Mouse (Mus musculus): Measurements from ENCODE around the gene Slc35b3.

Gene Slc35b3

DNA sequence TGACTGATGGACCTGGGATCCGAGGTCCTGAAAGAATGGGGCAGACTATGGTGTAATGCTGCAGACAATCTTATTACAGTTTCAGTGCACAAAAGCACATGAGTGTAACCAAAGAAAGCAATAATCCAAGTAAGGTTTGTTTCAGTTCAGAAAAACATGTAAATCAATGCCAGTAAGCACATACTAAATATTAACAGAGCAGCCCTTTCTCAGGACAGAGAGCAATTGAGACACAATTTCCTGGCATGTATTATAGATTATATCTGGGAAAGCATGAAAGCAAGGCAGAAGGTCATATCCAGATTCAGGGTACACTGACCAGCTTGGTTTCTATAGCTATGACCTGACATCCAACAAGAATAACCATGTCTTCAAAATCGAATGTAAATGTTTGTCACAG, 2.1 kb upstream of the Slc35b3 start:
- Histone ChIP-seq H3K27me3 (ENCODE audit: control insufficient read depth, insufficient read depth, low read length, poor library complexity, severe bottlenecking) (no peaks in the 10 kb centered on the region), H3K36me3 (ENCODE audit: control insufficient read depth, insufficient read depth, low read length, poor library complexity, severe bottlenecking) (no peaks in the 10 kb centered on the region)
- DNase-seq (ENCODE audit: low read depth, low spot score), result no peak

DNA sequence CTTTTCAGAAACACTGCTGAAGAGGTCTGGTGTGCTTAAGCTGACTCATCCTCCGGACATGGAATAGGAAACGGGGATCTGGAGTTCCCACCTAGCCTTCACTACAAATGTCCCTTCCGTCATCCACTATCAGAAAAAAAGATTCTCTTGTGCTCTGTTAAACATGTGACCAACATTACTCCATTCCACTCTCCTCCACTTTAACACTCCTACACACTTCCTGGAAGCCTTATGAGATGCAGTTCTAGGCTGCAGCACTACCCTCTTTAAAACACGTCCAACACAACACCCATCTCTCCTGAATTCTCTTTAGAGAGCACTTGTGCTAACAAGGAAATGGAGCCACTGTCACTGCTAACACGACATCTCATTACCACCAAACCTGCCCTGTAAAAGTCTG, 2.6 kb downstream of the Slc35b3 start:
- H3K36me3 ChIP-seq (ENCODE audit: control insufficient read depth, insufficient read depth, low read length, poor library complexity, severe bottlenecking), result peaks cover 6% of the 10 kb centered on the region
- no peaks in the 10 kb centered on the region for H3K27me3 ChIP-seq (ENCODE audit: control insufficient read depth, insufficient read depth, low read length, poor library complexity, severe bottlenecking)
- DNase-seq (ENCODE audit: low read depth, low spot score), result no peak

DNA sequence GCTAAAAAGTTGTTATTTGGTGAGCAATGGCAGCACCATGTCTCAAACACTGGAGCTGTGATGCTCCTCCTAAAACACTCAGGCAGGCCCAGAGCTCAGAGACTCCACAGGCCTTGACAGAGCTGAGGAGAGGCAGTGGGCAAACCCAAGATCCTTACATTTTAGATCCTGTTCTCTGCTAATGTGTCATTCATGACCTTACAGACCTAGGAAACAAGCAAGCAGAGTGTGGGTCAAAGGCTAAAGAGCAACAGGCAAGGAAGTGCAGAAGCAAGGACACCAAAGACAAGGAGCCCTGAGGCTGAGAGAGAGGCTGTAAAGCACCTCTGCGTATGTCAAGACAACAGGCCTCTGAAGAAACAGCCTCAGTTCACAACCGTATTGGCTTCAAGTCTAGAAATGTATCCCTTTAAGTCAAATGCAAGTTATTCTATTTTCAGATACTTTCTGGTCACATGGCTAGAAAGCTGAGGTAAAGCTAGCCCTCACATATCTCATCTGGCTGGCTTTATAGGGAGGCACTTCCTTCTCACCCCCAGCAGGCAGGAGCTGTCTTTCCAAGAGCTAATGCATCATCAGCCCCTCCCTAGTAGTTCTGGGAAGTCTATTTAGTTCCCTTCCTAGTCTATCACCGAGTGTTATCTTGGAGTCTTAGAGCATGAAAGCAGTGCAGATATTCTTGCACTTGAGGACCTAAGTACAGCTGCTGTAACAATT, 14.2 kb downstream of the Slc35b3 start:
- Histone ChIP-seq H3K27me3 (ENCODE audit: control insufficient read depth, insufficient read depth, low read length, poor library complexity, severe bottlenecking) (no peaks in the 10 kb centered on the region), H3K36me3 (ENCODE audit: control insufficient read depth, insufficient read depth, low read length, poor library complexity, severe bottlenecking) (peaks cover 8% of the 10 kb centered on the region)
- DNase-seq (ENCODE audit: low read depth, low spot score), result no peak

DNA sequence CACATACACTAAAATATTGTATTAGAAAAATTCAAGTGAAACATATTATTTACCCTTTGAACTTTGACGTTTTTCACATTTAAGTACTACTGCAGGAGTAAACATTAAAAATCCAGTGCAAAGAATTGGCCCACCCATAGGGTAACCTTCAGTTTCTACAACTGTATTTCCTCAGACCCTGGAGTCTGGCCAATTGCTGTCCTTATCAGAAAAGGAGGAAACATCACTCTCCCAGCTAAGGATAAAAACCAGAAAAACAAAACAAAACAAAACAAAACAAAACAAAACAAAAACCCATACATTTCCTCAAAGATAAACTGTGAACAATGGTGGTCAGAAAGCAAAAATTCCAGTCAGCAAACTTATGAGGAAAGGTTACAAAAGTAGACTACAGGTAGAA, 14.9 kb downstream of the Slc35b3 start:
- Histone ChIP-seq H3K36me3 (ENCODE audit: control insufficient read depth, insufficient read depth, low read length, poor library complexity, severe bottlenecking) (peaks cover 8% of the 10 kb centered on the region), H3K27me3 (ENCODE audit: control insufficient read depth, insufficient read depth, low read length, poor library complexity, severe bottlenecking) (no peaks in the 10 kb centered on the region)
- DNase-seq (ENCODE audit: low read depth, low spot score), result no peak

DNA sequence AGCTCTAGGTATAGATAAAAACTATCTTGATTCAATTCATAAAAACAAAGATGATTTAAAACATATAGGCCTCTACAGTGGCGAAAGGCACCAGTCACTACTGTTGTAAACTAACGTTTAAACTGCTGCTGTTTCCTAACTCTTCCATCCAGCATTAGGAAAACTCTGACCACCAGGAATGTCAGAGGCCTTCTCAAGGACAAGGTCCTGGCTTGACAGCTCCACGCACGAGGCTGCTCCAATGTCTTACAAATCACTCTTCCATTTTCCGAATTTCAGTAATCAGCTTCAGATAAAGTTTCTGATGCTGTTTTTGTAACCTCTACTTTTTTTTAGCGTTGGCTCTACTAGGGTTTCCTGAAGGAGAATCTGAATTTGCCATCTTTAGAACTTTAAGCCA, 15.7 kb downstream of the Slc35b3 start:
- H3K27me3 ChIP-seq (ENCODE audit: control insufficient read depth, insufficient read depth, low read length, poor library complexity, severe bottlenecking), result no peaks in the 10 kb centered on the region
- peaks cover 8% of the 10 kb centered on the region for H3K36me3 ChIP-seq (ENCODE audit: control insufficient read depth, insufficient read depth, low read length, poor library complexity, severe bottlenecking)
- DNase-seq (ENCODE audit: low read depth, low spot score), result no peak

DNA sequence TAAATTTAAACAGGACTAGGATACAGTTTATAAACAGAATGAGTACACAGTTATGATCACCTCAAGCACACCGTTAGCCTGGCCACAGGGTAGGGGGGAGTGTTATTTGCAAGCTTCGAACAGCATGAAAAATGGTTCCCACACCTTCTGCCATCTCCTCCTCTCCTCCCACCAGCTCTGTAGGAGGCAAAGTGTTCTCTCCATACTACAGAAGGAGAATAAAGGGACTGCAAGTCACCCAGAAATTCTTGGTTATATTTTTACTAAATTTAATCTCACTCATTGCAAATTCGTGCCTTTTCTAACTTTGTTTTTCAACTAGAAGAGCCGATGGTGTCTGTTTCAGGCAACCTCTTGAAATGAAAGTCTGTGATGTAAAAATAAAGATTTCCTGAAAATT, 18.9 kb downstream of the Slc35b3 start:
- H3K27me3 ChIP-seq (ENCODE audit: control insufficient read depth, insufficient read depth, low read length, poor library complexity, severe bottlenecking), result no peaks in the 10 kb centered on the region
- H3K36me3 ChIP-seq (ENCODE audit: control insufficient read depth, insufficient read depth, low read length, poor library complexity, severe bottlenecking), result peaks cover 11% of the 10 kb centered on the region
- DNase-seq (ENCODE audit: low read depth, low spot score), result no peak

DNA sequence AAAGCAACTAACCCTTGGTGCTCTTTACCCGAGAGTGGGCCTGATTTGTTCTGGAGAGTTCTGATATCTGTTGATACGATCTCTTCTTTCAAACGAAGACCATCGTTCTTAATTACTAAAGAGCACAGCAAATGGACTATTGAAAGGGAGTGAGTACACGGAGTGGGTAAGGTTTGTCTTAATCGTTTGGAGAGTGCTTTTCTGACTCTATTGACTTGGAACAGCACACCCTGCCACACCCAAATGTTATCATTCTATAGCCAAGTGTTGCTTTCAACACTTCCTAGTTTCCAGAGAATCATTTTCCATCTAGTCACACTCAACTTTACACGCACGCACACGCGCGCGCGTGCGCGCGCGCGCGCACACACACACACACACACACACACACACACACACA, 19.4 kb downstream of the Slc35b3 start:
- DNase-seq (ENCODE audit: low read depth, low spot score), result no peak
- H3K36me3 ChIP-seq (ENCODE audit: control insufficient read depth, insufficient read depth, low read length, poor library complexity, severe bottlenecking), result peaks cover 11% of the 10 kb centered on the region
- H3K27me3 ChIP-seq (ENCODE audit: control insufficient read depth, insufficient read depth, low read length, poor library complexity, severe bottlenecking), result no peaks in the 10 kb centered on the region

DNA sequence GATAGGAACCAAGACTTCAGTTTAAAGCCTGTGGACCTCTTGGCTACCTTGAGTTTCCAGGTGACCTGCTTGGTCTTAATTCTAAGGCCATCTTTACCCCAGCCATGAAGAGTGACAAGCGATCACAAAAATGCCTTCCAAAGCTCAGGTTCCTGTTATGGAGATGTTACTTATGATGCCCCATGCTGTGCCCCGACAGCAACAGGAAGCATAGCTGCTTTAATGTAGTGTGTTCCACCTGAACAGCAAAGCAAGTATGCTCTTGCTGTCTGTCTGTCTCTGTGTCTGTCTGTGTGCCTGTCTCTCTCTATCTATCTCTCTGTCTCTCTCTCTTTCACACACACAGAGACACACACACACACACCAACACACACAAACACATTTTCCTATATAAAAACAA, 22.2 kb downstream of the Slc35b3 start:
- Histone ChIP-seq H3K36me3 (ENCODE audit: control insufficient read depth, insufficient read depth, low read length, poor library complexity, severe bottlenecking) (peaks cover 15% of the 10 kb centered on the region), H3K27me3 (ENCODE audit: control insufficient read depth, insufficient read depth, low read length, poor library complexity, severe bottlenecking) (no peaks in the 10 kb centered on the region)
- DNase-seq (ENCODE audit: low read depth, low spot score), result no peak

DNA sequence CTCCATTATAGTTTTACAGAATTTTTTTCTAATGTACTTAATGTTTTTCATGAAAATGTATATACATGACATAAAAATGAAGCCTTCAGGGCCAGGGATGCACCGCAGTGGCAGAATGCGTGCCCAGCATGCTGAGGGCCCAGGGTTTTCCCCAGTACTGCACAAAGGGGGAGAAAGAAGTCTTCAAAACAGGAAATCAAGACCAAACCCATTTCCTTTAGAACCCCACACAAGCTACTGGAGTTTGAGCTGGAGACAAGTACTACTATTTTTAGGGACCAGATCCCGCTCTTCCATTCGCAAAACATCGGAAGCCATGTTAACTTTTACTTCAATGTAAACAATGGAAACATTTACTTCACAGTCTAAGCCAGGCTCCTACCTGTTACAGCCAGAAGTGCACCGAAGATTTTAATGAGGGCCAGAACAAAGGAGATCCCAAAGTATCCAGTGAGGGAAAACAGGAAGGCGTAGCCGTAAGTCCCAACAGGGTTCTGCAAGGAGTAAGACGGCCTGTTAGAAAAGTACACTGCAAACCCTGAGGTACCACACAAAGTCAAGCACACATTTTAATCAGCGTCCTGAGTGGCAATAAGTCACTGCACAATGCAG, 23.7 kb downstream of the Slc35b3 start:
- no peaks in the 10 kb centered on the region for H3K27me3 ChIP-seq (ENCODE audit: control insufficient read depth, insufficient read depth, low read length, poor library complexity, severe bottlenecking)
- peaks cover 14% of the 10 kb centered on the region for H3K36me3 ChIP-seq (ENCODE audit: control insufficient read depth, insufficient read depth, low read length, poor library complexity, severe bottlenecking)
- DNase-seq (ENCODE audit: low read depth, low spot score), result no peak

DNA sequence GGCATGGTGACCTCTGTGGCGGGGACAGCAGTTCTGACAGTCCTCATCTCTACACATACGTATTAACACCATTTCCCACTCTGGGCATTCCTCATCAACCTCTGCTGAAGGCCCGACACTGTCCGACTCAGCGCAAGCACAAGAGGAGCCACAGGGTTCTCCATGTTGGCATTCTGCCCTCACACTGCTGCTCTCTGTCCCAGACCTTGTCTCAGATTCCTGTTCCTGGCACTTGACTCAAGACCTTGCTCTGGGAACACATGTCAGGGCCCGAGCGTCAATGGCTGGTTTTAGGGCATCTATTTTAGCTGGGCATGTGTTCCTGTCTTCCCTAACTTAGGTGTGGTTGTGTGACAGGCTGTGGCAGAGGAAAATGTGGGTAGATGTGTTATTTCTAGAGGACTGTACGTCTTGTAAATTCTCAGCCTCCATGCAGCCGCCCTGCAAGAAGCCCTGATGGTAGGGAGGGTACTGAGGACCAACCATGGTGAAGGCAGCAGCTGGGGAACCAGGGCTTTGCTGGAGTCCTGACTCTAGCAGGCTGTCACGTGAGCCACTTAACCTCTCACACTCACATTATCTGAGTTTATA, 24.7 kb downstream of the Slc35b3 start:
- DNase-seq (ENCODE audit: low read depth, low spot score), result no peak
- Histone ChIP-seq H3K27me3 (ENCODE audit: control insufficient read depth, insufficient read depth, low read length, poor library complexity, severe bottlenecking) (no peaks in the 10 kb centered on the region), H3K36me3 (ENCODE audit: control insufficient read depth, insufficient read depth, low read length, poor library complexity, severe bottlenecking) (peaks cover 12% of the 10 kb centered on the region)

DNA sequence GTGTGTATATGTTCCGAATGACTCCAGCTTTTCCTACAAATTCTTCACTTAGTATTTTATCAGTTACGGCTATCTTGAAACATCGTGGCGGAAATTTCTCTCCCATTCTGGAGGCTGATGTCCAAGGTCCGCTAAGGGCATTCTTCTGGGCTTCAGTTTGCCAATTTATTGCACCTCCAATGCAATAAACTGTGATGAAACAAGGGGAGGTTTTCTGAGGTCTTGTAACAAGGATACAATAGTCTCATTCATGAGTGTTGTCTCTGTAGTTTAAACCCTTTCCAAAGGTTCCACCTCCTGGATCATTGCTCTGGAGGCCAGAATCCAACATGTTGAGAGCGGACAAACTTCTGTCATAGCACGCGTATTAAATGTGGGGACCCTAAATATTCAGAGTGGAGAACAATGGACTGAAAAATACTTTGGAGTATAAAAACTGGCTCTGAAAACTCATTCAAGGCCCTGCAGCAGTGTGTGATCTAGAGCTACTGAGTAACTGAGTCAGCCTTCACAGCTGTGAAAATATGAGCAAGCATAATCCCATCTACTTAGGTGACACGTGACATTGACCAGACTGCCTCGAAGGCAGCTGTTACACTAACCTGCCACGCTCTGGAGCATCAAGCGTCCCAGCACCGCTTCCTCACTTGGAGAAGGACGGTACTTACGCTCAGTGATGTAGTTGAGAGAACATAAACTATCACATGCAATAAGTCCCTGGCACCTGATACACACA, 30.7 kb downstream of the Slc35b3 start:
- Histone ChIP-seq H3K36me3 (ENCODE audit: control insufficient read depth, insufficient read depth, low read length, poor library complexity, severe bottlenecking) (peaks cover 2% of the 10 kb centered on the region; the same call in 1 of the 2 replicates), H3K27me3 (ENCODE audit: control insufficient read depth, insufficient read depth, low read length, poor library complexity, severe bottlenecking) (no peaks in the 10 kb centered on the region)
- DNase-seq (ENCODE audit: low read depth, low spot score), result no peak

DNA sequence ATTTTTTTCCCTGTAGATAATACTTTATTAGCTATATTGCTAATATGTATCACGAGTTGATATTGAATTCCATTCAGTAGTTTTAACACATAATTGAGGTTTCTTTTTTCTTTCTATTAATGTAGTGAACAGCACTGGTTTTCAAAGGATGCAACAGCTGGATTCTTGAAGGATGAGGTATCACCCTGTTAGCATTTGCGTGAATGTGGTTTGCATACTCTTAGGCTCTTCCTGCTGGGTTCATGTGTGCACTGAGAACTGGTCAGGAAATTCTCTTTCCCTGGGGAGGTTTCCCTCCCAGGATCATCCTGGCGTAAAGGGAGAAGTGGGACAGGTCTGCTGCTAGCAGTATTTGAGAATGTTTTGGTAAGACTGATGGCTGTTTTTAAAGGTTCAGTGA, 38.0 kb downstream of the Slc35b3 start:
- H3K36me3 ChIP-seq (ENCODE audit: control insufficient read depth, insufficient read depth, low read length, poor library complexity, severe bottlenecking), result no peaks in the 10 kb centered on the region
- H3K27me3 ChIP-seq (ENCODE audit: control insufficient read depth, insufficient read depth, low read length, poor library complexity, severe bottlenecking), result no peaks in the 10 kb centered on the region
- DNase-seq (ENCODE audit: low read depth, low spot score), result no peak

DNA sequence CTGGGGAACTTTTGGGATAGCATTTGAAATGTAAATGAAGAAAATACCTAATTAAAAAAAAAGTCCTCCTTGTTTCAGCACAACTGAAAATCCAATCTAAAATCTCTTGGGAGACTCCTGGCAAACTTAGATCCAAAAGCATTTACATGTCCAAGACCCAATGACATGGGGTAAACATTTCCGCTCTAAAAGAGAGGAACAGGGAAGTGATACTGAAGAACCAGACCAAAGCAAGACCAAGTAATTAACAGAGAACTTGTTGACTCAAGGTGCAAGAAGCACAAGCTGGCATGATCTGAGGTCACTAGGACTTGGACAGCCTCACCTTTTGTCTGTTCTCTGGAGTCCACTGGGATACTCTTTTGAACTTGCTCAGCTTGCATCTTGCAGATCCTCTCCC, 39.4 kb downstream of the Slc35b3 start:
- DNase-seq (ENCODE audit: low read depth, low spot score), result no peak
- H3K27me3 ChIP-seq (ENCODE audit: control insufficient read depth, insufficient read depth, low read length, poor library complexity, severe bottlenecking), result no peaks in the 10 kb centered on the region
- H3K36me3 ChIP-seq (ENCODE audit: control insufficient read depth, insufficient read depth, low read length, poor library complexity, severe bottlenecking), result no peaks in the 10 kb centered on the region

DNA sequence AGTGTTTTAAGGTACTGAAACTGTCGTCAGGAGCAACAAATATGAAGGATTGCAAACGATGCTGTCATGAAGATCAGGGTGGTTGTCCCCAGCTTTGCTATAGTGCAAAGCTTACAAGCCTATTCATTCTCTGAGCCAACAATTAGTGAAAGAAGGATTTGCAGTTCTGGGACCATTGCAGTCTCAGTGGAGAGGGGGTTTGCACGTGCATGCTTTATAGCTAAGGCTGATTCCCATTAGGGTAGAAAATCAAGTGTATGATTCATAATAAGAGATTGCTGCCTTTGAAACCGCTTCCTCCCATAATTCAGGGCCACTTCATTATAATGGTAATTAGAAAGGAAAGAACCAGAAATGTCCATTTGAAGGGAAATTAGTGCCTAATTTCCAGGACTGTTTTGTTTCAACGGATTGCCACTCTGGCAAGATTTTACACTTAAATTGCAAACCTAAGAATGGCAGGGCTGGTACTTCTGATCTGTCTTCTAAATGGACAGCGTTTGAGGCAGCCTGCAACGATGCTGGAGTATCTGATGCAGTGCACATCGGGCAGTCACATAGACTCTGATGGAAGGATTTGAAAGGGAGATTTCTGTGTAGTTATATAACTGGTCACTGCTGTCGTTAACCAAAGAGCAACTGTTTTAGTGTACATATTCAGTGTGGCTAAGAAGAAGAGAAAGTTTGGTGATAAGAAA, 42.3 kb downstream of the Slc35b3 start:
- no peak for DNase-seq (ENCODE audit: low read depth, low spot score)
- Histone ChIP-seq H3K27me3 (ENCODE audit: control insufficient read depth, insufficient read depth, low read length, poor library complexity, severe bottlenecking) (no peaks in the 10 kb centered on the region), H3K36me3 (ENCODE audit: control insufficient read depth, insufficient read depth, low read length, poor library complexity, severe bottlenecking) (no peaks in the 10 kb centered on the region)
